Mouse (Mus musculus): Measurements from ENCODE around the gene Galnt12.

The Galnt12 gene

DNA sequence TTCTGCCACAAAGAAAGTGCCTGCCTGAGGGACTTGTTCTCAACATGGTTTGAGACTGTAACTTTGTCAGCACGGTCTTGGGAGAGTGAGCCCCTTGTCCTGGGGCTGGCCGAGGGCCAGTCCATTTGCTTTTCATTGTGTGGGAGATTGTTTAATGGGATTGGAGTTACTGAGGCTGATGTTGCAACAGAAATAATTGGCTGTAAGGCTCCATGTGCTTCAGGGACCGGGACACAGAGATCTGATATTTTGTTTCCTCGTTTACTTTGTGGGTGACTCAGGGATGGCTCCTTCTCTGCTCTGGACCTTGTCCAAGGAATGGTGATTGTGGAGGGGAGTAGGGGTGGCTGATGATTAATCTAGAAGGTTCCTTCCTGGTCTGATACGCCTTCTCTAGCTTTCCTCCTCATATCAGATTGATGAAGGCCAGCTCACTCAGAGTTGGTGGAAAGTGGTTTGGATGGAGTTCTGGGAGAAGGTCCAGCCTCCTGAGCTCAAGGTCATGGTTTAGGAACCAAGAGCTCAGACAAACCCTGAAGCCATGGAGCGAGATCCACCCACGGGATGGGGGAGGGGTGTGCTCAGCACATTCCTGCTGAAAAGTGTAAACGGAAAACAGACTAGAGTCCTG lies 60.0 kb downstream of the Galnt12 start:
- DNase-seq (ENCODE audit: low spot score), result peak; percentile 55

GRCm38 (mm10) chr4:47161103-47161755 lies 69.5 kb downstream of the Galnt12 start:
- no peak for DNase-seq (ENCODE audit: low spot score)

DNA sequence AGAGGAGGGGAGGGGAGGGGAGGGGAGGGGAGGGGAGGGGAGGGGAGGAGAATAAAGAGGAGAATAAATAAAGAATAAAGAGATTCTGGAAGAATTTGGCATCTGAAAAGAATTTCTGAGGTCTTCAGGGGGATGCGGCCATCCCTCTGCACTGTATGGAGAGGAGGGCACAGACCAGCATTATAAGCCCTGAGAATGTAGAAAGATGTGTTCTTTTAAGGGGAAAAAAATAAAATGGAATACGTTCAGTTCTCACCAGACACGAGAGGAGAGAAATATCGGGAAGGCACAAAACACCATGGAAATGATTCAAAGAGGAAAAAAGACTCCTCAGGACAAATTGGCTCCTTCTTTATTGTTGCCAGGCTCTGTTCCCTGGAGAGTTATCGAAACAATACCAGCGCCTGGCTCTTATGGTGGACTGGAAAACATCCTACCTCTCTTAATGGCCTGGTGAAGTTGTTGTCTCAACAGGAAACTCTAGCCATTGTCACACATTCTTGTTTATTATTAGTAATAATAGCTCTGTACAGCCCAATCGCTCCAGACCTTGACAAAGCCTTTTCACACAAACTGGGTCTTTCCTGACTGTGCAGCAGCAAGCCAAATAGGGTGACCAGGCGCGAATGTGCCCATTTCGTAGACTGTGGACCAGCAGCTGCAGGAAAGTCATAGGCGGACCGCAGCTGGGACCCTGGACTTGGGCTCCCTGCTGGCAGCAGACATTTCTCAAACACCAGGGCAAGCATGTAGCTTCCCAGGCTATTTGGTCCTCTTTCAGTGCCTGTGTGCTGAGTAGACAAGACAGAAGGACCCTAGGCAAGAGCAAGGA lies 70.3 kb downstream of the Galnt12 start:
- peak; percentile 19 for DNase-seq (ENCODE audit: low spot score)

DNA sequence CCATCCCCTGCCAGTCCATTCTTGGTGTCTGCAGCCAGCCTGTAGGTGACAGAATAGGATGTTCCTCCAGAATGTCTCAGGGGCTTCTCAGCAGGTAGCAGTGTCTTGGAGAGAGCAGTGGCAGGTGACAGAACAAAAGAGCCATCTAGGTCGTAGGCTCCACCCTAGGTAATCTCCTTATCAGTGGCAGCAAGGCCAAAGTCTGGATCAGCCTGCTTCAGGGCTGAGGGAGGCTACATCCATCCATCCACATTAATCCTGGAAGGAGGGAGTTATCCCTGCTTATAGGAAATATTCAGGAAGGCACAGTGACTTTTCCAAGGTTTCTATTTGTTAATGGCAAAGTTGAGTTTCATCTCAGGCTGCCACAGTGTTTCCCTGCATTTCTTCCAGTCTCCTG lies 80.6 kb downstream of the Galnt12 start:
- DNase-seq (ENCODE audit: low spot score), result no peak
